In the genomic region with DNA sequence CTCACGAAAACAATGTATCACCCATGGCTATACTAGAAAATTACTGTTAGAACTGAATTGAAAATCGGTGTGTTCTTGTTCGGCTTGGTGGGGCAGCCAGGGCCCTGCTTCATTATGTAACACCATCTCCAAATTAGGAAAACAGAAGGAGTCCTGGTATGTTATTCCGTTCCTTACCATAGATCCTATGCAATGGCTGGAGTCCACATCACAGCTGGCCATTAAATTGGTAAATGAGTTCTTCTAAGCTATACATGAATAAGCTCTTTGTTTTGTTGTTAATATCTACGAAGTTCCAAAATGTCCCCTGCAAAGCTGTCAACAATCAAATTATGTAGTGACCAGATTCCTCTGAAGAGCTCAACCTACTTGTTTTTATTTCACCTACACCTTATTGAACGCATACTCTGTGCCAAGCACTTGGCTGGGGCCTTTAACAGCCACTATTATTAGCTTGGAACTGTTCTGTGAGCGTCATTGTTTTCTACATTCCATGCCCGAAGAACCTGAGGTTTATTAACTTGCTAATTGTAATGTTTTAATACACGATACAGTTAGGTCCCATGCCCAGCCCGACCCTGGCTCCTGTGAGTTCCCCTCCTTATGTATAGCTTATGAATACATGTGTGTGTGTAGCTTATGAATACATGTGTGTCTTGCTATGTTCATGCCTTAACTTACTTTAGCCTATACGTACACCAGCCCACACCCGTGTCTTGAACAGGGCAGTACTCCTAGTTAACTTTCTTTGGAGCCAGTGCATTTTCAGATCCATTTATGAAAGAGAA, we compare ENCODE assay signal across 21 mouse cellular contexts.
DNase-seq lines count a peak whose midpoint lies in the region; ATAC-seq and TF ChIP-seq lines count a peak whose summit lies in the region.
"Had no signal": no experiment of that assay in that cellular context is flagged by ENCODE, and none has a peak within 500 bp of the region (broad histone marks: within the 10 kb centered on the region; RNA-seq: fewer than 3 reads in every experiment).

No protein-coding gene starts in this region.

- TF ChIP-seq EP300 in heart, adult 2 months (IDR thresholded peaks at IDR 0.05; ENCODE audit: insufficient read depth, low read depth, low read length), result no peak
- TF ChIP-seq EP300 in liver, postnatal 0 days (IDR thresholded peaks at IDR 0.05; ENCODE audit: low read depth), result no peak

- no peaks in the 10 kb centered on the region for H3K79me2 ChIP-seq in heart, adult 2 months (replicated peaks; ENCODE audit: control insufficient read depth, insufficient read depth, low read length)

- no peak for TF ChIP-seq POLR2A in heart, adult 2 months (IDR thresholded peaks at IDR 0.05; ENCODE audit: insufficient read depth, low read depth, low read length)

- H3K4me1 ChIP-seq in heart, adult 2 months (ENCODE audit: control insufficient read depth, insufficient read depth, low read length), result peaks cover 3% of the 10 kb centered on the region; the same call in 1 of the 2 replicates
- H3K4me1 ChIP-seq in limb, embryonic 12.5 days (replicated peaks), result peaks cover 31% of the 10 kb centered on the region
- H3K4me1 ChIP-seq in liver, postnatal 0 days (ENCODE audit: insufficient read depth), result peaks cover 6% of the 10 kb centered on the region; the same call in 1 of the 2 replicates
- H3K4me1 ChIP-seq: hindbrain, embryonic 15.5 days had no signal

- 0 out of 2 replicates have a peak overlapping the region, but pooled peaks have one; percentile 15 for H3K27ac ChIP-seq in heart, adult 2 months
- peak overlapping the region; percentile 78 for H3K27ac ChIP-seq in limb, embryonic 12.5 days
- no peak overlapping the region for H3K27ac ChIP-seq in liver, postnatal 0 days (ENCODE audit: low read depth)
- H3K27ac ChIP-seq: embryonic facial prominence, embryonic 15.5 days; forebrain, embryonic 13.5 days; gastrocnemius, adult 2 months; heart, embryonic 15.5 days; hindbrain, embryonic 10.5 days; hindbrain, embryonic 15.5 days had no signal

- H3K36me3 ChIP-seq in heart, adult 2 months (ENCODE audit: control insufficient read depth, insufficient read depth, low read length), result peaks cover 3% of the 10 kb centered on the region; the same call in 1 of the 2 replicates
- no peaks in the 10 kb centered on the region for H3K36me3 ChIP-seq in limb, embryonic 12.5 days
- H3K36me3 ChIP-seq in liver, postnatal 0 days (replicated peaks; ENCODE audit: insufficient read depth, low read length), result no peaks in the 10 kb centered on the region
- H3K36me3 ChIP-seq: embryonic facial prominence, embryonic 15.5 days; heart, embryonic 15.5 days; hindbrain, embryonic 10.5 days; hindbrain, embryonic 15.5 days had no signal

- no peaks in the 10 kb centered on the region for H3K9me3 ChIP-seq in limb, embryonic 12.5 days
- no peaks in the 10 kb centered on the region for H3K9me3 ChIP-seq in liver, postnatal 0 days (ENCODE audit: low read length)
- H3K9me3 ChIP-seq: embryonic facial prominence, embryonic 15.5 days; forebrain, embryonic 13.5 days; heart, embryonic 15.5 days; hindbrain, embryonic 10.5 days; hindbrain, embryonic 15.5 days had no signal

- H3K4me2 ChIP-seq in limb, embryonic 12.5 days, result no peak overlapping the region
- H3K4me2 ChIP-seq in liver, postnatal 0 days (ENCODE audit: low read depth, low read length), result no peak overlapping the region
- H3K4me2 ChIP-seq: embryonic facial prominence, embryonic 15.5 days; forebrain, embryonic 13.5 days; heart, embryonic 11.5 days; heart, embryonic 15.5 days; hindbrain, embryonic 15.5 days had no signal

- 79% methylated on average over 12 of the region's 12 CpGs for WGBS in heart, adult 2 months
- WGBS in limb, embryonic 12.5 days, result 62% methylated on average over 12 of the region's 12 CpGs
- 85% methylated on average over 12 of the region's 12 CpGs for WGBS in liver, postnatal 0 days (ENCODE audit: insufficient replicate concordance)

- no peak overlapping the region for H3K4me3 ChIP-seq in heart, adult 2 months
- no peak overlapping the region for H3K4me3 ChIP-seq in limb, embryonic 12.5 days (replicated peaks)
- no peak overlapping the region for H3K4me3 ChIP-seq in liver, postnatal 0 days (ENCODE audit: low read depth, low read length)
- H3K4me3 ChIP-seq: embryonic facial prominence, embryonic 15.5 days; forebrain, embryonic 13.5 days; gastrocnemius, adult 2 months; heart, embryonic 15.5 days; hindbrain, embryonic 10.5 days; hindbrain, embryonic 15.5 days had no signal

- ATAC-seq in limb, embryonic 12.5 days (ENCODE audit: insufficient number of reproducible peaks, insufficient read depth, low FRiP score, low TSS enrichment, low read depth), result 0 out of 2 replicates have a peak, but pooled peaks have one; percentile 58
- no peak for ATAC-seq in liver, postnatal 0 days
- no peak for ATAC-seq in erythroid progenitor cell, adult 5-6 weeks (replicated peaks; ENCODE audit: low FRiP score, poor library complexity, severe bottlenecking)
- ATAC-seq: forebrain, embryonic 13.5 days; forebrain, postnatal 0 days had no signal

- intact Hi-C loops in heart, adult 2 months (cut with DNase I), result loop anchor here (5.0 to 10.0 kb wide), 2 partner anchors 100 to 453 kb away; no protein-coding TSS in a partner anchor

- TF ChIP-seq CTCF in heart, adult 2 months (IDR thresholded peaks at IDR 0.05), result no peak
- no peak for TF ChIP-seq CTCF in liver, postnatal 0 days (IDR thresholded peaks at IDR 0.05; ENCODE audit: low read depth)

- no peak overlapping the region for H3K9ac ChIP-seq in heart, adult 2 months (ENCODE audit: low read depth, low read length)
- no peak overlapping the region for H3K9ac ChIP-seq in limb, embryonic 12.5 days (replicated peaks)
- no peak overlapping the region for H3K9ac ChIP-seq in liver, postnatal 0 days (replicated peaks)
- H3K9ac ChIP-seq: embryonic facial prominence, embryonic 15.5 days; forebrain, embryonic 13.5 days; forebrain, postnatal 0 days; heart, embryonic 15.5 days; hindbrain, embryonic 15.5 days had no signal

- H3K27me3 ChIP-seq in heart, adult 2 months (ENCODE audit: control insufficient read depth, insufficient read depth, low read length), result no peaks in the 10 kb centered on the region
- H3K27me3 ChIP-seq in limb, embryonic 12.5 days, result no peaks in the 10 kb centered on the region
- H3K27me3 ChIP-seq in liver, postnatal 0 days (ENCODE audit: insufficient read depth, low read length), result no peaks in the 10 kb centered on the region
- H3K27me3 ChIP-seq: embryonic facial prominence, embryonic 15.5 days; forebrain, embryonic 13.5 days; heart, embryonic 15.5 days; hindbrain, embryonic 15.5 days had no signal

- DNase-seq in heart, adult 2 months, result no peak
- DNase-seq in heart, adult 9 months (ENCODE audit: low spot score in 2 of 2), result no peak
- DNase-seq in retina, postnatal 1 day, result peak; percentile 11
- no peak for DNase-seq in retina, embryonic 14.5 days (ENCODE audit: low spot score)
- no peak for DNase-seq in yolk sac, embryonic 10.5 days (ENCODE audit: low spot score)
- DNase-seq in liver, postnatal 0 days, result no peak
- DNase-seq: adrenal gland, postnatal 14 days; cerebellum, adult 18-20 months; cerebellum, adult 9-11 months; forebrain, postnatal 0 days; gastrocnemius, adult 2 months; gastrocnemius, postnatal 25 days; heart, postnatal 14 days had no signal
